Mouse (Mus musculus) lung, postnatal 14 days (tissue): ENCODE measurements around the gene Olfm1.

Source experiments
- DNase-seq: peaks from one replicate; pipeline ENCODE4 v3.0.0; 2021

Gene Olfm1

GRCm38 (mm10) chr2:28204677-28205466 lies 12.1 kb downstream of the Olfm1 start:
- DNase-seq = no peak

DNA sequence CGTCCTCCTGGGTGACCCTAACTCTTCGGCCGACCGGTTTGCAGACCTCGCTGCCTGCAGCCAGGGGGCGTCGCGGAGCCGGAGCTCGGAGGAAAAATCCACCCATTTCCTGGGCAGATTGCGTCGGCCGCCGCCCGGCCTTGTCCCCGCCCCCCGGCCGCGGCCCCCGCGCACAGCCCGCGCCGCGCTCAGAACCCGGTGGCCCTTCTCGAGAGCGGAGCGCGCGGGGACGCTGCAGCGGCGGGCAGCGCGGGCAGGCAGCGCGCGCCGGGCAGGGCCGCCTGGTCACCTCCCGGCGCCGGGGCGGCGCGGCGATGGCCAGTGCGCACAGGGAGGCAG lies 12.6 kb downstream of the Olfm1 start:
- DNase-seq = peak; percentile 87

GRCm38 (mm10) chr2:28205870-28206421 lies 13.2 kb downstream of the Olfm1 start:
- peak; percentile 7 for DNase-seq

DNA sequence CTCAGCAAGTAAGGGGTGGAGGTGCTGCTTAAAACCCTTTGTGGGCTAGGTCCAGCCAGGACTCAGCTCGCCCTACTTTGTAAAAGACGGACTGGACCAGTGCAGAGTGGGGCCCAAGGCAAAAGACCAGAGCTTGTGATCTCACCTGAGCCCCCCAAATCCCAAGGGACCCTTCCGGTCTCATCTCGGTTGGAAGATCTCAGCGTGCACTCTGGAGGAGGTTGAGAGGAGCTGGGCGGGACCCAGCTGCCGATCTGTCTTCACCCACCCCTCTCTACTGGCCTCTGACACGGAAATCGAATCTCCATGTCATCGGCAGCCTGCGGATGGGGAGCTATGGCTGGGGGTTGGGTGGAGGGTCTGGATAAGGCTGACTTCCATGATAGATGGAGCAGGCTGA lies 13.7 kb downstream of the Olfm1 start:
- DNase-seq = no peak

DNA sequence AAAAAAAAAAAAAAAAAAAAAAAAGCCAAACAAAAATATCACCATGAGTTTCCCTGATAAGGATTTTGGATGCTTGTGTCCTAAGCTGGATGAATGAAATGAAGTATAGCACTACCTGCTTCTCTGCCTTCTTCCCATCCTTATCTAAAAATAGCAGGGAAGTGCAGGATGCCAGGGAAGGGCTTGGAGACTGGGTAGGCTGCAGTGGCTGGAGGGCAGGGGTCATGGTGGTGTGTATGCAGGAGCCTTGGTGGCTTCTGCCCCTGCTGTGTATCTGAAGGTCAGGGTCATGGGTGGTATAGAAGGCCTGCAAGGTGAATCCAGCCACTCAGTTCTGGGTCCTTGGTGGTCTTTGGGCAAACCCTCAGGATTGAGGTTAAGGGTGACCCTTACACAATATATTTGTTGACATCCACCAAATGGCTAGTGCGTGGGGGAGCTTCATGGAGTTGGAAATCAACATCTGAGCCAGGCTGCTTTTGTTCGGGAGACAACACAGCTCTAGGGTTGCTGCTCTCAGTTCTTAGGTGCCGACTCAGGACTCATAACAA lies 14.5 kb downstream of the Olfm1 start:
- no peak for DNase-seq

GRCm38 (mm10) chr2:28208130-28208745 lies 15.4 kb downstream of the Olfm1 start:
- DNase-seq = no peak

DNA sequence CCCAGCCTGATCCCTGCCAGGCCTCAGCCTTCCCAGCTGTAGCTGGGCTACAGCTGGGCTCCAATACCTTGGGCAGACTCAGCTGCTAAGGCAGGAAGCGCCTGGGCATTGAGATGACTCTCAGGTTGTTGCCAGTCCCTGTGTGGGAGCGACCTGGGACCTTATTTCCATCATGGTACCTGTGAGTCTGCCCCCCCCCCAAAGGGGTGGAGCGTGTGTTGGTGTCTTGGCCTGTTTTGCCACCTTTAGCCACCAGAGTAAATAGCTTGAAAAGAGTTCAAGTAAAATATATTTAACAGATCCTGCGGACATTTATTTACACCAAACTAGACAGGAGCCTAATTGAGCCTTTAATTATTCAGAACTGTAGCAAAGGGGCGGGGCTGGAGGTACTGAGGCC lies 16.4 kb downstream of the Olfm1 start:
- DNase-seq = no peak

- DNase-seq = no peak
These were observed 16.9 kb downstream of the Olfm1 start for GRCm38 (mm10) chr2:28209653-28210052.

- no peak for DNase-seq
These were observed 17.5 kb downstream of the Olfm1 start for GRCm38 (mm10) chr2:28210273-28210672.

- DNase-seq = no peak
These were observed 18.9 kb downstream of the Olfm1 start for GRCm38 (mm10) chr2:28211531-28212281.

DNA sequence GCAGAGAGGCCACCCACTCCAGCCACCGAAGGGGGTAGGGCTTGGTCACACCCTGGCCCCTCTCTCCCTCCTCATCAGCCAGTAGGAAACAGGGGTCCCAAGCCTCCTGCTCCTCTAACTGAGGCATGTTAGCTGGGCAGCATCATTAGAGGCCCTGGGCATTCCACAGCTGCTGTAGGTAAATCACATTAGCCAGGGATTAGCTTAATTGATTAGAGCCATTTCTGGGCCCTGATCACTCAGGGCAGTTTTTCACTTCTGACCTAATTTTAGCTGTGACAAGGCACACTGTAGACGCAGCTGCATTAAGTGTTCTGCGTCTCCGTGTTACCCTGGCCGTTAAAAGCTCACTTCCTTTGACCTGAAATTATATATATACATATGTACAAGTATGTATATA lies 20.1 kb downstream of the Olfm1 start:
- DNase-seq = no peak

GRCm38 (mm10) chr2:28216211-28216775 lies 23.5 kb downstream of the Olfm1 start:
- DNase-seq = no peak

DNA sequence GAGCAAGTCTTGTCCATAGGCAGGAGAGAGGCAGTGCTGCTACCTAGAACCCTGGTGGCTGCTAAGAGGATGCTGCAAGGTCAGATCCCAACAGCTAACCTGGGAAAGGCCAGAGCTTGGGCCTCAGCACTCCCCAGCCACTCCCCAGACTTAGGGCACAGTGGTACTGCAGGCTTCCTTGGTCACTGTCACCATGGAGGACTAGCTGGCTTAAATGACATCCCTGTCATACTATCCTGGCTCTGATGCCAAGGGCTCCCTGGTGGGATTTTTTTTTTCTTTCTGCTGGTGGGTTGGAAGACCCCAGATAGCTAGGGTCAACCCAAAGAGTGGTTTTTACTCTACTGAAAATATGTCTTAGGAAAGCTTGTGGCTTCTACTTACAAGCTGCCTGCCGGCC lies 25.0 kb downstream of the Olfm1 start:
- DNase-seq = no peak

GRCm38 (mm10) chr2:28218651-28219356 lies 26.0 kb downstream of the Olfm1 start:
- no peak for DNase-seq

- no peak for DNase-seq
These were observed 26.8 kb downstream of the Olfm1 start for GRCm38 (mm10) chr2:28219625-28220024.

DNA sequence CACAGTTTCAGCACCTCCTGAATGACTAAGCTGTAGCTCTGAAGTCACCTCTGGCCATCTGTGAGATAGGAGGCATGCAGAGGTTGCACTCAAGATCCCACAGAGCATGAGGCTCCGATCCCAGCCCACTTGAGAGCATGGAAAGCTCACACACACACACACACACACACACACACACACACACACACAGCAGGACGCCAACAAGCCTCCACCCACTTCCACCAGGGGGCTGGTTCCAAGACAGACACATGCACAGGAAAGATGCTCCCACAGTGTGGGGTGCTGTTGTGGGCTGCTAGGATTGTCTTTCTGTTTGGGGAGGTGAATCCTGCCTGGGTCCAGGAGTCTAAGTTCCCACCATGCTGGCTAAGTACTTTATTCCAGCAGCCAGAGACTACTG lies 29.0 kb downstream of the Olfm1 start:
- DNase-seq = no peak

- DNase-seq = no peak
These were observed 32.0 kb downstream of the Olfm1 start for GRCm38 (mm10) chr2:28224819-28225218.

DNA sequence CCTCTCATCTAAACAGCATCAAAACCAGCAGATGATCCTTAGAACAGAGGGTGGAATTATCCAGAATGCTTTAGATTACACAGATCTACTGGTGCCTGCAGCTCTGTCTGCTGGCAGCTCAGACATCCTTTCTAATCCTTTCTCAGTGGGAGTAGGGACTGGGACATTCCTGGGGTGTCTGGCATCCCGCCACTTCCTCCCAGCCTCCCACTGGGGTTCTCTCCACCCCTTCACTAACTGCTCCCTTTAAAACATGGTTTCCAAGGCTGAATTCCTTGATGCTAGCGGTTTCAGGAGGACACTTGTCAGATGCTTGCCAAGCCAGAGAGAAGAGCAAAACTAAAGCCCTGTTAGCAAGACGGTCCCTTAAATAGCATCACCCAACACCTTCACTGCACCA lies 33.1 kb downstream of the Olfm1 start:
- no peak for DNase-seq

- DNase-seq = no peak
These were observed 34.2 kb downstream of the Olfm1 start for GRCm38 (mm10) chr2:28226971-28227370.

DNA sequence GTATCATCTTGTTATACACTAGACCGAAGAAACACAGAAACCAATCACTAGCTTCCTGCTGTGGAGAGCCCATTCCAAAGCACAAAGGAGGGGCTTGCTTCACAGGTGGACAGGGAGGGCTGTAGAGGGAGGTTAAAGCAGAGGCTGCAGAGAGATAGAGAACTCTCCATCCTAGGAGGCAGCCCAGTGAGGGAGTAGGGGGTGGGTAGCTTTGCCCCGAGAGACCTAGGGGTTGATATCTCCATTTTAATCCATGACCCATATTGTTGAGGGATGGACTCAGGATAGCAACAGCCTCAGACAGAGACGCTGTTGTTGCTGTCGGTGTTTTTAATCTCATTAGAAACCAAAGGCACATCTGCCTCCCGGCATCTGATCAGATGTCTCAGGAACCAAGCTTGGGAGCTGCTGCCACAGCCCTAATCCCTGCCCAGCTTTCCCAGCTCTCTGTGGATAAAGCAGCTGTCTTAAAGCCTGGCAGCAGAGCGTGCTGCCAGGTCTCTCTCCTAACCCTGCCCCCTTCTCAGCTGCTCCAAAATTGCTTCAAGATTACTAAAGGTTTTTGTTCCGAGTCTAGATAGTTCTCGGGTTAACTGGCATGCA lies 34.9 kb downstream of the Olfm1 start:
- DNase-seq = no peak

DNA sequence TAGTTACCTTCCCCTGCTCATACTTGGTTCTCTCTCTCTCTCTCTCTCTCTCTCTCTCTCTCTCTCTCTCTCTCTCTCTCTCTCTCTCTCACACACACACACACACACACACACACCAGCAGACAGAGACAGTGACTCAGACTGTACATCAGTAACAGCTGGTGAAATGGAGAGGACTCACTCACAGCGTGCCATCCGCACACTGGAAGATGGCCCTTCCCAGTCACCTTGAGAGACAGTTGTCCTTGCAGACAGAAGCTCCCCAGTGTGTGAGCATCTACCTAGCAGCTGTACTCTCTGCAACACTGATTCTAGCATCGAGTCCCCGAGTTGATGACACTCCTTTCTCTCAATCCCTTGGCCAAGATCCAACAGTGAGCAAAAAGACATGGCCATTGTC lies 35.6 kb downstream of the Olfm1 start:
- DNase-seq = no peak

GRCm38 (mm10) chr2:28235129-28235528 lies 42.3 kb downstream of the Olfm1 start:
- no peak for DNase-seq
